Mouse (Mus musculus): ENCODE data around the gene 4930524N10Rik.

The 4930524N10Rik gene

DNA sequence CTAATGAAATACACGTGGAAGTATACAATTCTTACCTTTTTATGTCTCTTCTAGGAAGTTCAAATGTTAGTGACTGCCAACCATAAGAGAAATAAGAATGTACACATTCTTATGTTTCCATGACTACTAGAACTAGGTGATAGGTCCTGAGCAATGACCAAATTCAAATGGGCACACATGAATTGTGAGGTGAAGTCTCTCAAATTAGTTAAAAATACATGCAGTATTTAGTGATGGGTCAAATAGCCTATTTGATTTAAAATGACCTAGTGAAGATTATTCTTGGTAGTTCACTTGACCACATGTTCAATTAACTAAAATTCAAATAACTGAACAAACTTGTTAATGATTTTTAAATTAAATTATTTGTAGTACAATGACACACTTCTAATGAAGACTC is at the start of gene 4930524N10Rik:
Gene 4930524N10Rik, minus strand, starts transcription at position 101 of the 400 bp plus-strand sequence.
- DNase-seq (ENCODE audit: low read depth) = no peak

DNA sequence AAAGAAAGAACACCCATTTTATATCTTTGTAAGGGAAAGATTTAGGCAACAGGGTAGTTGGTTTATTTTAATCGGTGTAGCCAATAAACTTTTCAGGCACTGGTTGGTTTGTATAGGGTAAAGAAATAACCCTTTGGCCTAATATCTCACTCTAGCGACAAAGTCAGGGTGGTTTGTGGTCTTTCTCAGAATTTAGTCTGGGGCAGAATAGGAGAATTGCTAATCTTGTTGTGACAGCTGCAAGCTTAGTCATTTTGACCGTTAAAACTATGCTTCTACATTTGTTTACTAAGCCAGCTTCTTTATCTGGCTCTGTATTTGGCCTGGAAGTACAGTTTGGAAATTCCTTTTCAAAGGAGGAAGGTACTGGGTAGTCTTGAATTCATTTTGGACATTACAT is 6.8 kb upstream of the 4930524N10Rik start:
- DNase-seq (ENCODE audit: low read depth) = no peak

DNA sequence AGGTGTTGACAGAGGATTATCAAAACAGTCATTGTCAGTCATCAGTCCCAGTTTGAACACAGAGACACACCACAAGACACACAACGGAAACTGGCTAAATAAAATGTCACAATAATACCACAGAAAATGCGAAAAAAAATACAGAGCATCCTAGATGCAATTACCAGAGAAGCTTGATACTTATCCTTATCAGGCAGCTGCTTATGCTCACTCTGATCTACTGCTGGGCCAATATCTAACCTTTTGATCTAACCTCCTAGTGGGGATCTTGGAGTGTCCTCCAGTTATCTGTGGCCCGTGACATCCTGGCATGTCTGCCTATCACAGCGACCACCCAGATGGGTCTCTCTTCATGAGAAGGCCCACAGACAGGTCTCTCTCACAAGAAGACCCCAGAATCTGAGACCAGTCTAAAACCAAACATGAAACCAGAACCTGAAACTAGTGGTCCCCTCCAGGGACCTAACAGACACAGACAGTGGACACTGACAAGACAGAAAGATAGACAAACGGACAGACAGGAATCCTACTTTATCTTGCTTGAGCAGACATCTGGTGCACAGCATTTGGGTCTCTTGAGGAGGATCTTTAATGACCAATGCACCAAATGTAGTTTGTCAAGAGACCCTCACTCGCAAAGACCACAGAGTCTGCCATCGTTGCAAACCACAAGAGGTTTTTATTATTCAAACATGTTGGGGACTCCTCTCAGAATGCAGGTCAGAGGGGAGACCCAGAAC is 6.3 kb upstream of the 4930524N10Rik start:
- no peak for DNase-seq (ENCODE audit: low read depth)

DNA sequence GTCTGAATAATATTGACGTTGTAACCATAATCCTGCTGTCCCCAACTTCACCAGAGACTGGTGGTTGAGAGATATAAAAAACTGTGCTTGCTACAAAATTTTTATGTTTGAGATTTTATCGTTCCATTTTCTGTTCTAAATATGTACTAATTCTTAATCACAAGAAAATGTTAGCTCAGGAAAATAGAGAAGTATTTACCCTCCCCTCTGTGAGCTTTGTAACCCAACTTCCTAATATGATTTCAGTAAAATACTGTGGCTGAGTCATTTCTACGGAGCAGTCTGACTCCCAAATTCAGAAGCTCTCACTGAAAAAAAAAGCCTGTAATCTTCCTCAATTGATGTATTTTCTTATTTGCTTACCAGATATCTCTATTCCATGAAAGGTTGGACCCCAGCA is 4.7 kb upstream of the 4930524N10Rik start:
- DNase-seq (ENCODE audit: low read depth) = no peak

All from naive thymus-derived CD4-positive, alpha-beta T cell, adult 2 months (primary cell).